Mouse (Mus musculus) E14TG2a.4 (cell line): ENCODE data around the gene Cwc15.

ENCODE experiments used
- CTCF ChIP-seq: conservative IDR thresholded peaks from 2 replicates; pipeline ENCODE4 v1.5.1; 2014; ENCODE audit warnings: low read length
- POU5F1 ChIP-seq: IDR thresholded peaks from 2 replicates; pipeline ENCODE4 v1.6.1; 2014; ENCODE audit warnings: low read length, borderline replicate concordance

DNA sequence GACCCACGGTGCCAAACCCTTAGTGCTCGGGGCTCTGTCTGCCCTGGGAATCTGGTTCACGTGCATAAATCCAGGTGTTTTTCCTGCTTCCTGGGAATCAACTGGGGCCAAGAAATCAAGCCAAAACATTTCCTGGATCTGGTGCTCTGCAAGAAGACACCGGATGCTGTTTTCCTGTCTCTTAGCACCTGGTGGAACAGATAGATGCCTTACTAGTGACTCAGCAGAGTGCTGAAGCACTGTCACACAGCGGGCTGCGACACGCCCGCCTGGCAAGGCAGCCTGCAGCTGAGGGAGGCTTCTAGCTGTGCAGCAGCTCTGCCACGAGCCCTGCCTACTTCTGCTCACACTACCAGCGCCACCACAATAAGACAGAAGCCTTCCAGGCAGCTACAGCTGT lies 59.0 kb downstream of the Cwc15 start:
- no peak for TF ChIP-seq CTCF
- TF ChIP-seq POU5F1 = no peak
